Mouse (Mus musculus): ENCODE measurements at regions not wholly inside any gene's neighbourhood (a gene's known extent, or its start where the extent isn't known, plus 50 kb on each side); places are given as distances from the start of the nearest gene placed in this dataset.
A peak's percentile ranks its signal among the peaks of the same experiment; 100 is the strongest.

DNA sequence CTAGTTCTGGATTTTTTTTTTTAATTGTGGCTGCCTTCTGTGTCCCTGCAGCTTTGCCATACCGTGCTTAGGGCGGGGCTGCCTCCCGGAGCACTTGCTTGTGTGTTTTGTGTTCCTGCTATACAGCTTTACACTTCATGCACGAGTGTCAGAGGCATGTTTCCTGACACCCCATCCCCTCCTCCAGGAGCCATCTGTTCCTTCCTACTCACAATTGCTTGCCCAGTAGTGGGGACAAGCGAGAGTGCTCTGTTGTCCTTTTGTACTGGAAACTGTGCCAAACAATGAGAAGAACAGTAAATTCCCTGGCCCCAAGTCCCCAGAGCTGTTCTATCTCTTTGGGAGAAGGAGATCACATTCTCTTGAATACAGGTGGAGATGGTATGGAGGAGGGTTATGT lies 53.5 kb downstream of the Csf2 start:
- DNase-seq = peak; percentile 65 to 74

DNA sequence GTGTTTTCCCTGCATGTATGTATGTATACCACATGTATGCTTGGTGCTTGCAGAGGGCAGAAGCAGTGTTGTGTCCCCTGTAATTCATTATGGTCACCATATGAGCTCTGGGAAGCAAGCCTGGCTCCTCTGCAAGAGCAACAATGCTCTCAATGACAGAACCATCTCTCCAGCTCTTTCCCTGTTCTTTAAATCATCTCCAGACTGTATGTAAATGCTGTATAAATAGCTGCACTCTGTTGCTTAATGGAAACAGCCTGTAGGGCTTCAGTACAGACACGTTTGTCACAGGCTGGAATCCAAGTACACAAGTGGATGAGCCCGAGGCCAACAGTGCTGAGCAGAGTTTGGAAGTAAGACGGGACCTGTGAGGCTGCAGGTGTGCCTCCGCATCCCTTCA lies 54.7 kb downstream of the Csf2 start:
- DNase-seq = no peak

DNA sequence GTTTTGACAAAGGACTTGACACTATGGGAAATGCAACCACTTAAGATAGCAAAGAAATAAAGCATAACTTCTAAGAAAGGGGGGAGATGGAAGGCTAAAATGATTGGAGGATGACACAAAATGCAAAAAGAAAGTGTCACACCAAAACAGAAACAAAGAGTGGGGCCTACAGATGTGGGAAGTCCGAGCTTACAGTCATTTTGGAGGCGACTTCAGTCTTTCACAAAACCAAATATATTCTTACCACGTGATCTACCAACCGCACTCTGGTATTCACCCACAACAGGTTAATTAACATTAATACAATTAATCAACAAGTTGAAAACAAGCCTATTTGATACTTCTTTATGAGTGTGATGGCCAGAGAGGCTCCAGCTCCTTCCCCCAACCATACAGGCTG lies 57.2 kb downstream of the Csf2 start:
- DNase-seq = no peak

DNA sequence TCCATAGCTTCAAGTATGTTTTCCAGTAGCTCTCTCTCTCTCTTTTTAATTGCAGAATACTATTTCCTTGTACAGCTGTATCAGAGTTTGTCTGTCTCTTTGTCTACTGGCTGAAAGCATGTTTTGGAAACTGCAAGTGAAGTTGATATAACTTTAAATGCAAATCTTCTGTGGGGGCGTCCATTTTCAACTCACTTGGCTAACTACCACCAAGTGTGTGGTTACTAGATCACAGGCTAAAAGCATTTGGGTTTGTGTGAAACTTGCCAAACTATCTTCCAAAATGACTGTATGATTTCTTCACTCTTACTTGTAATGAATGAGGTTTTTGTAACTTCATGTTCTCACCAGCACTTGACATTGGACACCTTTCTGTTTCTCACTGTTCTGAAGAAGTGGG lies 61.6 kb downstream of the Csf2 start:
- DNase-seq = no peak

DNA sequence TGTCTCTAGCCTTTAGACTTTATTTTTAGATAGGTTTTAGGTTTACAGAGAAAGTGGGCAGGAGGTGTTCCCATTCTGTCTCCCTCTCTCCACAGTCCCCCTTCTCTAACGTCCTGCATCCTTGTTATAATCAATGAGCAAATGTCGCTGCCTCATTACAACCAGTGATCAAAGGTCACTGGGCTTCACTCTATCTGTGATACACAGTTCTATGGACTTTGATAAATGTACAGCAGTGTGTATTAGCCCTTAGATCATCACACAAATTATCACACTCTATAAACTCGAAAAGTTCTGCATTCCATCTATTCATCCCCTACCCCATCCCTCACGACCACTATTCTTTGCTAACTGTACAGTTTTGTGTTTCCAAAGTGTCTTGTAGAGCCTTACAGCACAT lies 62.1 kb downstream of the Csf2 start:
- DNase-seq = no peak

DNA sequence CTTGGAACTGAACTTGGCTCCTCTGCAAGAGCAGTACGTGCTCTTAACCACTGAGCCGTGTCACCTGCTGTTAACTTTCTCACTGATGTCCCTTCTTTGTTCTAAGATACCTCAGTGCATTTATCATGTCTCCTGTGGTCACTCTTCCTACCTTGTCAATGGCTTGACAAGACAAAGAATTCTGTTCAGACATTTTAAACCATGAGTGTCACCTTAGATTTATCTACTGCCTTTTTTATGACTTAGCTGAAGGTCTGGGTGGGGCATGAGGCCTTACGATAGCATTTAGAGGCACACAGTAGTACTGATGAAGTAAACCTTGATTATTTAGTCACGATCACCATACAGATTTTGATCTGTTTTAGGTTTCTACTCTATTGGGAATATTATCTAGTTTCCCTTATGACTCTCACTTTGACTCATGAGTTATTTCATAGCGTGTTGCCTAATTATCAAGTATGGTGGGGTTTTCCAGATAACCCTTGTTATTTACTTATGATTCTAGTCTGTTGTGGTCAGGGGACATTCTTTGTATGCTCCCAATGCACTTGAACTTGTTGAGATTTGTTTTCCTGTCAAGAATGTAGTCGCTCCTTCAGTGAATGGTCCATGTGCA lies 63.6 kb downstream of the Csf2 start:
- DNase-seq = no peak

DNA sequence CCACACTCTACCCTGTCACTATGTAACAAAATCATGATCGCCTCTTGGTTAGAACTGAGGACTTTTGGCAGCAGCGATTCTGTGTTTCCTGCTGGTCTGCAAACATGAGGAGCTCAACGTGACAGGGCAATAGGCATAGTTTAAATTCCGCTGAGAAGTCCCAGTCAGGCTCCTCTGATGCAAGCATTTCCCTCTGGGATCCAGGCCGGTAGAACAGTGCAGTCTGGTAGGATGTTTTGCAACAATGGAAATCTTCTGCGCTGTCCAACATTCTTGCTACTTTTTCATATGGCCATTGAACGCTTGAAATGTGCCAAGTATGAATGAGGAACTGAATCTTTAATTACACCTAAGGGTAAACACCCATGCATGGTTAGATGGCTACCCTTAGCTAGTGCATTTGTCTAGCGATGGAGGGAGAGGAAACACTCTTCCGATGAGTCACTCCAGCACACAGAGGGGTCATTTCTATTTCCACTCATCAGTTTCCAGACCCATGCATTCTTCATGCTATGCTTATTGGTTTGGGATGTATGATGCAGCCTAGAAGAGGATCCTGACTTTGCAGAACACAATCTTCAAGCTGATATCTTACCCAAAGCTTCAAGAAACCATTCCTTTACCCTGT lies 67.7 kb downstream of the Csf2 start:
- DNase-seq = no peak
